Mouse (Mus musculus): Measurements from ENCODE around the gene Cntn1.

- TF ChIP-seq CHD2 (IDR thresholded peaks at IDR 0.05; ENCODE audit: low read depth, low read length) (no peak), MAFK (IDR thresholded peaks at IDR 0.05; ENCODE audit: insufficient read depth, low read depth, low read length) (no peak), ZNF384 (IDR thresholded peaks at IDR 0.05; ENCODE audit: low read depth, low read length) (no peak)
Observed at GRCm38 (mm10) chr15:92154921-92155320, 104.0 kb downstream of the Cntn1 start.
